Mouse (Mus musculus): ENCODE data around the gene Catsper4. TPM values are rescaled to one million over a fixed set of nuclear protein-coding genes. Genes with fewer than 3 reads are reported as not detected.
A peak's percentile ranks its signal among the peaks of the same experiment; 100 is the strongest.

The Catsper4 gene
- polyA plus RNA-seq, 1 experiment = 1.4 TPM

DNA sequence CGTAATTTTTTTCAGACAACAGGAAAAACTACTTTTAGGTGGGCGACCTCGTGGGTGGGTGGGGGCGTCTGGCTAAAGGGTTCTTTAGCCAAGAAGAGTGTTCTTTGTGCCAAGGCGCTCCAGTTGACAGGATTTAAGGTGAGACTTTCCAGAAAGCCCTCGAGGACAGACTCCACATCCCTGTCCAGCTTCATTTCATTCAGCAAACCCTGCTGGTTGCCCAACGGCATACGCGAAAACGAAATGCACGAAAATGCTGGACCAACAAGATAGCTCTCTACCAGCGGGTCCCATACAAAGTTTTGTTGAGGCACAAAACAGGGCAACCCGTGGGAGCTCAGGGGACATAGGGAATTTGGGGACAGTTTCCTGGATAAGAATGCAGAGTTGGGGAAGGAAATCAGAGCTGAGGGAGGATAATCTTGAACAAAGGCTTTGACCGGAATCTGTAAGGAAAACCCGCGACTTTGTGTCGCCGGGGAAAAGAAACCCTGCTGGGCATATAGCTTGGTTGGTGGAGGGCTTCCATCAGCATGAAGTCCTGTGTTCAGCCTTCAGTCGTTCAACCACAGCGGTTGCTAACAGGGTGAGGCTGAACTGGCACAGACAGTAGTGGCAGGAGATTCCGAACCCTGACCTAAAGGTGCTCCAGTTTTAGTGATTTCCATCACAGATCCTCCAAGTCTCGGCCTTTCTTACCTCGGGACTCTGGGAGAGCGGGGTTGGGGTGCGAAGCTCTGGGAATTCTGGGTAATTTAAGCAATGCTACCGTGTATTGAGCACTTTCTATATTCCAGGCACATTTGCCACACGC, 23.1 kb upstream of the Catsper4 start:
- TF ChIP-seq POLR2A (IDR thresholded peaks at IDR 0.05; ENCODE audit: low read depth, low read length) (no peak), CTCF (IDR thresholded peaks at IDR 0.05; ENCODE audit: extremely low read depth, insufficient read length, insufficient replicate concordance, low read depth, low read length) (no peak)
- Histone ChIP-seq H3K36me3 (ENCODE audit: control insufficient read depth, insufficient read depth, low read length) (no peaks in the 10 kb centered on the region), H3K27me3 (ENCODE audit: control insufficient read depth, insufficient read depth, low read length) (peaks cover 50% of the 10 kb centered on the region), H3K4me1 (ENCODE audit: control insufficient read depth, insufficient read depth, insufficient read length, low read length) (peaks cover 17% of the 10 kb centered on the region), H3K27ac (ENCODE audit: insufficient read depth, low read depth, low read length) (no peak overlapping the region), H3K4me3 (ENCODE audit: low read depth, low read length) (peak overlapping the region; percentile 60)
- 26% methylated on average over 27 of the region's 27 CpGs for WGBS

DNA sequence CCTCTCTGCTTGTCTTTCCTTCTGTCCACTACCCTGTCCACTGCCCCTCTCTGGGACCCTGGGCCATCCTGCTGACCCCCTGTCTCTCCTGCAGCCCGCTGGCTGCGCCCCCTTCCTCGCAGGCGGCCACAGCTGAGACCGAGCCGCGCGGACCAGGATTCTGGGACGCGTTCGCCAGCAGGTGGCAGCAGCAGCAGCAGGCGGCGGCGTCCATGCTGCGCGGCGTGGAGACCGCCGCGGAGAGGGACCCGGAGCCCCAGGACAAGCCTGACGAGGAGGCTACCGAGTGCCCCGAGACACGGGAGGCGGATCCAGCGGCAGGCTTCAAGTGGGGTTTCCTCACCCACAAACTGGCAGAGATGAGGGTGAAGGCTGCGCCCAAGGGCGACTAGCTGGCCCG, 22.5 kb upstream of the Catsper4 start:
- Histone ChIP-seq H3K27ac (ENCODE audit: insufficient read depth, low read depth, low read length) (no peak overlapping the region), H3K27me3 (ENCODE audit: control insufficient read depth, insufficient read depth, low read length) (peaks cover 50% of the 10 kb centered on the region), H3K36me3 (ENCODE audit: control insufficient read depth, insufficient read depth, low read length) (no peaks in the 10 kb centered on the region), H3K4me3 (ENCODE audit: low read depth, low read length) (peak overlapping the region; percentile 60), H3K4me1 (ENCODE audit: control insufficient read depth, insufficient read depth, insufficient read length, low read length) (peaks cover 20% of the 10 kb centered on the region)
- 2% methylated on average over 30 of the region's 30 CpGs for WGBS
- peak; percentile 66; the same call in 1 of the 2 replicates for TF ChIP-seq CTCF (IDR thresholded peaks at IDR 0.05; ENCODE audit: extremely low read depth, insufficient read length, insufficient replicate concordance, low read depth, low read length)
- no peak for TF ChIP-seq POLR2A (IDR thresholded peaks at IDR 0.05; ENCODE audit: low read depth, low read length)

DNA sequence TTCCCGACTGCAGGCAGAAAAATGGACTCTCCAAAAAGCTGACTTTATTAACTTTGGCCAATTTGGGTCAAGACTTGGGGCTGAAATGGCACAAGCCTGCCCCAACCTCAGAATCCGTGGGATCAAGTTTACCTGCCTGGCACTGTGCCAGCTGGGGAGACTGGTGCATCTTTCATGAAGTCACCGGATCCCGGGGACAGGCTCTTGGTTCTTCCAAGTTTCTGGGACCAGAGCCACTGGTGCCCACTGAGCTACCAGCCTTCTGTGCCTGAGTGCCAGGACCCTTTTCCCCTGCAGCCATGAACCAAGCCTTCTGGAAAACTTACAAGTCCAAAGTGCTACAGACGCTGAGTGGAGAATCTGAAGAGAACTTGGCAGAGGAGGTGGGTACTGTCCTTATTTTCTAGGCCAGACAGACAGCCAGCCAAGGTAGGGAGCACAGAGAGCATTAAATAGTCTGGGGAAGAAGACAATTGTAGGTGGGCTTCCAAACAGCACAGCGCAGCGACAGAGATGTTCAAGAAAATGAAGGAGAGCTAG, 19.6 kb upstream of the Catsper4 start, which contains the start of gene Gm30191:
Gene Gm30191, plus strand, starts transcription at position 217 of the 540 bp plus-strand sequence.
- Histone ChIP-seq H3K36me3 (ENCODE audit: control insufficient read depth, insufficient read depth, low read length) (no peaks in the 10 kb centered on the region), H3K4me1 (ENCODE audit: control insufficient read depth, insufficient read depth, insufficient read length, low read length) (peaks cover 18% of the 10 kb centered on the region), H3K27ac (ENCODE audit: insufficient read depth, low read depth, low read length) (no peak within 1 kb of the TSS), H3K4me3 (ENCODE audit: low read depth, low read length) (no peak within 1 kb of the TSS), H3K27me3 (ENCODE audit: control insufficient read depth, insufficient read depth, low read length) (peaks cover 28% of the 10 kb centered on the region)
- WGBS = 51% methylated on average over 7 of the region's 7 CpGs
- TF ChIP-seq POLR2A (IDR thresholded peaks at IDR 0.05; ENCODE audit: low read depth, low read length) (no peak), CTCF (IDR thresholded peaks at IDR 0.05; ENCODE audit: extremely low read depth, insufficient read length, insufficient replicate concordance, low read depth, low read length) (no peak)

DNA sequence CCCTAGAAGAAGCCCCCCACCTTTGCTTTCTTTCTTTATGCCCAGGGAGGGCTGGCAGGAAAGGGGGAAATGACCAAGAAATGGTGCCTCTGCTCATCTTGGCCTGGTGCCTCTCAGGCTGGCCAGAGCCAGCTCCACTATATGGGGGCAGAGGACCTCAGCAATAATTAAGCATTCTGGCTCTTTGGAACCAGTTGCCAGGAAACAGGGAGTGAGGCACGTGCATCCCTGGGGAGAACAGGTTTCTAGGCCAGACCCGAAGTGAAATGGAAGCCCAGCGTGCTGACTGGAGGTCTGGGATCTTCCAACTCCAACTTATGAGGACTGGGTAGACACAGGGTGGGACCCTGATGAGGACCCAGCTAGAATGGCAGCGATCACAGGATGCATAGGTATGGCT, 19.1 kb upstream of the Catsper4 start:
- peaks cover 22% of the 10 kb centered on the region for H3K27me3 ChIP-seq (ENCODE audit: control insufficient read depth, insufficient read depth, low read length)
- no peak overlapping the region for H3K27ac ChIP-seq (ENCODE audit: insufficient read depth, low read depth, low read length)
- WGBS = 59% methylated on average over 4 of the region's 4 CpGs
- peaks cover 12% of the 10 kb centered on the region for H3K4me1 ChIP-seq (ENCODE audit: control insufficient read depth, insufficient read depth, insufficient read length, low read length)
- TF ChIP-seq POLR2A (IDR thresholded peaks at IDR 0.05; ENCODE audit: low read depth, low read length) (no peak), CTCF (IDR thresholded peaks at IDR 0.05; ENCODE audit: extremely low read depth, insufficient read length, insufficient replicate concordance, low read depth, low read length) (no peak)
- H3K36me3 ChIP-seq (ENCODE audit: control insufficient read depth, insufficient read depth, low read length) = no peaks in the 10 kb centered on the region
- no peak overlapping the region for H3K4me3 ChIP-seq (ENCODE audit: low read depth, low read length)

DNA sequence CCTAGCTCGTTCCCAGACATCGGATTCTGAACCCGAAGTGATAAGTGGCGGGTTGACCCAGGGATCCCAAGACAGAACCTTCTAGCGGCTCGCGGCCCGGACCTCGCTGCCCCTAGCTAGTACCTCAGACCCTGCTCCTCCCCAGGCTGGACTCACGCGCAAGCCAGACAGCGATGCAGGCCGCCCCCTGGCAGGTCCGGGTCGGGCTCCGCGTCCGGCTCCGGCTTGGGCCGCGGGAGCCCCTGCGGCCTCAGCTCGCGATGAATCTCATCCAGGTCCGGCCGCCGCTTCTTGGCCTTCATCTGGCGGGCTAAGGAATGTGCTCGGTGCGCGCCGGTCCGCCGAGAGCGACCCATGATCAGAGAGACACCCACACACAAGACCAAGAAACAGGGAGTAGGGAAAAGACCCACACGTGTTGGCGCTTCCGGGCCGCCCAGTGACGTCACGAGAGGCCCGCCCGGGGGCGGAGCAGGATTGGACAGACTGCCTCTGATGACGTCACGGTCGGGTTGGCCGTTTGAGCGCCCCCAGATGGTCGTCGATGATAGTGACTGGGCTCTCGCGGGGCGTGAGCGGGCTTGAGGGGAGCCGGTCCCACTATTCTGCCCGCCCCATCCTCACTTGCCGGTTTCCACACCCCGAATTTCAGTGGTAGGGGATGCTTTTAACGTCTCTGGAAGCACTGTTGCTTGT, 18.1 kb upstream of the Catsper4 start, which contains the start of gene Zfp593:
Gene Zfp593, minus strand, starts transcription at position 445 of the 696 bp plus-strand sequence.
- no peak within 1 kb of the TSS for H3K27ac ChIP-seq (ENCODE audit: insufficient read depth, low read depth, low read length)
- TF ChIP-seq POLR2A (IDR thresholded peaks at IDR 0.05; ENCODE audit: low read depth, low read length) (0 out of 2 replicates have a peak, but pooled peaks have one; percentile 6), CTCF (IDR thresholded peaks at IDR 0.05; ENCODE audit: extremely low read depth, insufficient read length, insufficient replicate concordance, low read depth, low read length) (peak; percentile 84)
- WGBS = under 1% methylated on average over 60 of the region's 60 CpGs

DNA sequence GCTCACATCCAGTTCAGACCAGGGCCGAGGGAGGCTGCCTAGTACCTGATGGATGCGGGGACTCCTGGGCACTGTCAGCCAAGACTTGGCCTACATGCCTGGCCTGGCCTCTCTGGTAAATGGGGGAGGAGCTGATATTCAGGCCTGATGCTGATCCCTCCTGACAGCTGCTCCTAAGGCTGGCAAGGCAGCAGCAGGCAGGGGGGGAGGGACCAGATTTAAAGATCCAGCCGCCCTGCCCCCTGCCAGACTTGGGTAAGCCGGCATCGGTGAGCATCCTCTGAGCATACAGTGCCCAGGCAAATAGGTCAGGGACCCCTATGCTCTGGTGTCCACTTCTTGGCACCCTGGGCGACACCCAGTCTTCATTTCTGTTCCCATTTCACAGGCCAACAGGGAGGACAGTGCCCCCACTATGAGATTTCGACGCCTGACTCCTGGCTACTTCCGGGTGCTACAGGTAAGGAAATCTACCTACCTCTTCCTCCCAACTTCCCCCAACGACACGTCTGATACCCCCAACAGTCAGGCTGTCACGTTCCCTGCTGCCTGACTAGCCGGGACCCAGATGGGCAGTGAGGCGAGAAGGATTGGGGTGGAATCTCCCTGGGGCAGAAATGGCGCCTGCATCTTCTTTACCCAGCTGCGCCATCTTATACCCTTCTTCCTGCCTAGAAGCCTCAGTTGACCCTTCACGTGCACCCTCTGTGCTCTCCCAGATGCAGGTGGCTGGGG, 16.5 kb upstream of the Catsper4 start, which contains the start of gene E130218I03Rik:
Gene E130218I03Rik, plus strand, starts transcription at position 147 of the 735 bp plus-strand sequence.
- Histone ChIP-seq H3K36me3 (ENCODE audit: control insufficient read depth, insufficient read depth, low read length) (no peaks in the 10 kb centered on the region), H3K4me1 (ENCODE audit: control insufficient read depth, insufficient read depth, insufficient read length, low read length) (peaks cover 8% of the 10 kb centered on the region), H3K4me3 (ENCODE audit: low read depth, low read length) (peak within 1 kb of the TSS; percentile 81; the same call in 1 of the 2 replicates), H3K27ac (ENCODE audit: insufficient read depth, low read depth, low read length) (no peak within 1 kb of the TSS), H3K27me3 (ENCODE audit: control insufficient read depth, insufficient read depth, low read length) (peaks cover 6% of the 10 kb centered on the region)
- TF ChIP-seq CTCF (IDR thresholded peaks at IDR 0.05; ENCODE audit: extremely low read depth, insufficient read length, insufficient replicate concordance, low read depth, low read length) (no peak), POLR2A (IDR thresholded peaks at IDR 0.05; ENCODE audit: low read depth, low read length) (no peak)
- 95% methylated on average over 17 of the region's 17 CpGs for WGBS

More for the DNA sequence above, 18.1 kb upstream of the Catsper4 start, which contains the start of gene Zfp593:
- H3K4me3 ChIP-seq (ENCODE audit: low read depth, low read length) = peak within 1 kb of the TSS; percentile 81
- H3K4me1 ChIP-seq (ENCODE audit: control insufficient read depth, insufficient read depth, insufficient read length, low read length) = peaks cover 10% of the 10 kb centered on the region
- peaks cover 13% of the 10 kb centered on the region for H3K27me3 ChIP-seq (ENCODE audit: control insufficient read depth, insufficient read depth, low read length)
- no peaks in the 10 kb centered on the region for H3K36me3 ChIP-seq (ENCODE audit: control insufficient read depth, insufficient read depth, low read length)
